Mouse (Mus musculus) small intestine, adult 2 months (tissue): Measurements from ENCODE around the gene Drg1. TPM values are rescaled to one million over a fixed set of nuclear protein-coding genes. Genes with fewer than 3 reads are reported as not detected.
"Not testable (repeated sequence)": the region's sequence is repeated elsewhere in the genome, so short reads cannot be mapped to it uniquely, and the experiment has no call there.

Experiments
- H3K27ac ChIP-seq: fragments of 200-500 bp; 2 replicates; pipeline ENCODE4 v1.5.1; 2012; ENCODE audit warnings: low read depth, low read length, control low read depth, inconsistent platforms; ENCODE audit not compliant: insufficient read depth
- H3K27me3 ChIP-seq: fragments of 200-500 bp; 2 replicates; pipeline ENCODE4 v1.6.1; 2012; ENCODE audit warnings: mild to moderate bottlenecking, moderate library complexity, low read length, inconsistent platforms; ENCODE audit not compliant: control insufficient read depth, insufficient read depth
- H3K36me3 ChIP-seq: fragments of 200-500 bp; 2 replicates; pipeline ENCODE4 v1.6.1; 2012; ENCODE audit warnings: mild to moderate bottlenecking, low read length, control low read depth, inconsistent platforms; ENCODE audit not compliant: control insufficient read depth, insufficient read depth
- H3K4me1 ChIP-seq: fragments of 200-500 bp; 2 replicates; pipeline ENCODE4 v1.6.1; 2012; ENCODE audit warnings: low read length, inconsistent platforms, mixed read lengths; ENCODE audit not compliant: control insufficient read depth, insufficient read depth, insufficient read length
- H3K4me3 ChIP-seq: fragments of 200-500 bp; 2 replicates; pipeline ENCODE4 v1.5.1; 2012; ENCODE audit warnings: low read depth, mild to moderate bottlenecking, control low read depth, inconsistent platforms, low read length, moderate library complexity
- CTCF ChIP-seq: fragments of 200-500 bp; IDR thresholded peaks from 2 replicates; pipeline ENCODE4 v1.5.1; 2012; ENCODE audit warnings: low read depth, mild to moderate bottlenecking, control low read depth, inconsistent platforms, low read length, moderate library complexity, mixed read lengths; ENCODE audit not compliant: insufficient replicate concordance, insufficient read length; ENCODE audit errors: extremely low read depth
- POLR2A ChIP-seq: fragments of 200-500 bp; IDR thresholded peaks from 2 replicates; pipeline ENCODE4 v1.6.1; 2012; ENCODE audit warnings: low read depth, mild to moderate bottlenecking, control low read depth, inconsistent platforms, low read length, moderate library complexity
- WGBS: fragments of 180-500 bp; shearing (Covaris S2); methylation state at CpG from one replicate; pipeline ENCODE4 v1.1.7; 2018; 5-methylcytosine and 5-hydroxymethylcytosine counted together
- polyA plus RNA-seq: library from polyadenylated mRNA; depleted of rRNA; stranded (reverse); fragments of >200 nt; gene quantifications from 2 replicates; pipeline ENCODE4 v1.2.3, GENCODE M21; 2012

Drg1 gene
- polyA plus RNA-seq, 1 experiment = 9.6 TPM

DNA sequence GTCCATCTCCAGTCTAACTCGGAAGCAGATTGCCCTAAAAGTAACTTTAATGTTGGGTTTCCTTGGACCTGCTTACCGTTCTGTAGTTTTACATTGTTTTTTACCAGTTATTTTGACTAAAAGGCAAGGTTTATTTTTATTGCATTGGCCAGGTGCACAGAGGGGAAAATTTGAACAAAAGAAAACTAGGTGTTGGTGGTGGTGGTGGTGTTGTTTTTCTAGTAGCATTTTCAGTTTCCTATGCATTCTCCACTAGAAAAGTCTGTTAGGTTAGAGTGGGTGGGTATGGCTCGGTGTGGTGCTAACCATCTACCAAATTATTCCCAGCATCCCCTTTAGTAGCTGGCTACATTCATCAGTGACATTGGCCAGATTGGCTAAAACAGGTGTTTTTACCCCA is 59.4 kb downstream of the Drg1 start:
- no peak overlapping the region for H3K4me3 ChIP-seq
- no peaks in the 10 kb centered on the region; the same call in 1 of the 2 replicates for H3K4me1 ChIP-seq
- peak overlapping the region; percentile 20; the same call in 1 of the 2 replicates for H3K27ac ChIP-seq
- peaks cover 31% of the 10 kb centered on the region for H3K36me3 ChIP-seq
- WGBS = 92% methylated on average over 3 of the region's 3 CpGs
- H3K27me3 ChIP-seq = no peaks in the 10 kb centered on the region
- TF ChIP-seq CTCF (no peak), POLR2A (no peak)

DNA sequence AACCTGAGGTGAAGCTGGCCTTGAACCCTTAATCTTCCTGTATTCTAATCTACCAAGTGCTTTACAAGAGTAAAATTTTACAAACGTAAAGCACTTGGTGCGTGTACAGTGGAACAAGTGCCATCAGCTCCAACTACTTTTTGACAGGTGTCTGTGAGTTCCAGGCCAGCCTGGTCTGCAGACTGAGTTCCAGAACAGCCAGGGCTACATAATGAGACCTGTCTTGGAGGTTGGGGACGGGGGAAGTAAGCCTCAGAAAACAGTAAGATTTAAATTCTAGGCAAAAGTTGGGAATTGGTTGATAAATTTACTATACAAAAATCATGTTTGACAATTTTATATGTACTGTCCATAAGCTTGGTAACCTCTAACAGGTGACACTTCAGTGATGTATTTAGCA is 61.0 kb downstream of the Drg1 start:
- TF ChIP-seq POLR2A (no peak), CTCF (no peak)
- Histone ChIP-seq H3K4me1 (no peaks in the 10 kb centered on the region; the same call in 1 of the 2 replicates), H3K4me3 (no peak overlapping the region), H3K36me3 (peaks cover 24% of the 10 kb centered on the region), H3K27me3 (no peaks in the 10 kb centered on the region), H3K27ac (no peak overlapping the region)
- WGBS = 84% methylated on average over 3 of the region's 3 CpGs

DNA sequence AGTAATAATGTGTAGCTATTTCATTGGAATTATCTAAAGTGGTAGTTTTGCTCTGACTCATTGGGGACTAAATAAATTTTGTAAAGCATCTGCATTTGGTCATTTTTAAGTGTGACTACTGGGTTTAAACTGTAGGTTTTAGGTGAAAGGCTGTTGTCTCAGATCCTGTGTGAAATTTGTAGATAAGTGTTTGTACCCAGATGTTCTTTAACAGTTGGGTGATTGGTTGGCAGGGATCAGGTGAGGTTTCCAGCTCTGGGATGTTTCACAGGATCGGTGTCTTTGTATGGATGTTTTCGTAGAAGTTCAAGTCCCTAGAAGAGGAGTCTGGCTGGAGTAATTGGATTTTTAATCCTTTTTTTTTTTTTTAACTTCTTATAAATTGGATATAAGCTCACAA is 62.4 kb downstream of the Drg1 start:
- Histone ChIP-seq H3K4me3 (no peak overlapping the region), H3K27me3 (no peaks in the 10 kb centered on the region), H3K36me3 (peaks cover 20% of the 10 kb centered on the region), H3K27ac (no peak overlapping the region), H3K4me1 (no peaks in the 10 kb centered on the region; the same call in 1 of the 2 replicates)
- TF ChIP-seq CTCF (no peak), POLR2A (no peak)
- 80% methylated on average over 2 of the region's 2 CpGs for WGBS

DNA sequence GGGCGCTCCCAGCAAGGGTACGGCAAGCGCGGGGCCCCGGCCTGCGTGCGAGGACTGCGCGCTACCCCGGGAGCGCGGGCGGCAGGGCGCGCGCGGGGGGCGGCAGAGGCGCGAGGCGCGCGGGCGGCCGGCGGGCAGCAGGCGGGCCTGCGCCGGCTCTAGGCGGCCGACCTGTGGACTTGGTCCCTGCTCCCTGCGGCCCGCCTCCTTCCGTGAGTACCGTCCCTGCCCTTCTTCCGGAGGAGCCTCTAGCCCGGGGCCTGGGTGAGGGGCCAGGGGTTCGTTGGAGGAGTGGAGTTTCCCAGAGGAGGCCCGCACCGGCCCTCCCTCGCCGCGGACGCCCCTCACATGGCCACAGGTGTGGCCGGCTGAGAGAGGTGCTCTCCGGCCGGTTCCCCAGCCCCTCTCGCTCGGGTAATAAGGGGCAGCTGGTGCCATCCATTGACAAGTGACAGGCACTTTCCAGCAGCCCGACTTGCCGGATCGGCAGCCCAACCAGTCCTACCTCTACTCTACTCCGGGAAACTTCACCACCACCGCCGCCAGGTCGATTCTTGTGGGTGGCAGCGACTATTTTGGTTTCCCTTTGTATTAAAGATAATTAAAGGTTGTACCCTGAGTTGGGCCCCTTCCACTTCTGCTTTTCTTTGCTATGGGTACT is 63.3 kb downstream of the Drg1 start:
- peaks cover 14% of the 10 kb centered on the region for H3K36me3 ChIP-seq
- WGBS = 8% methylated on average over 56 of the region's 57 CpGs
- H3K4me1 ChIP-seq = no peaks in the 10 kb centered on the region; the same call in 1 of the 2 replicates
- TF ChIP-seq CTCF = no peak
- TF ChIP-seq POLR2A = no peak
- peak overlapping the region; percentile 69 for H3K4me3 ChIP-seq
- peak overlapping the region; percentile 70 for H3K27ac ChIP-seq
- no peaks in the 10 kb centered on the region for H3K27me3 ChIP-seq

- no peaks in the 10 kb centered on the region for H3K27me3 ChIP-seq
- H3K4me1 ChIP-seq = no peaks in the 10 kb centered on the region; the same call in 1 of the 2 replicates
- TF ChIP-seq CTCF = no peak
- H3K4me3 ChIP-seq = peak within 1 kb of the TSS; percentile 69
- WGBS = under 1% methylated on average over 43 of the region's 57 CpGs
- peak within 1 kb of the TSS; percentile 93 for H3K27ac ChIP-seq
- peaks cover 11% of the 10 kb centered on the region for H3K36me3 ChIP-seq
These were observed 63.9 kb downstream of the Drg1 start, which contains the start of gene Eif4enif1 for GRCm38 (mm10) chr11:3202231-3202701. Gene Eif4enif1, plus strand, starts transcription at chr11:3202392.

- Histone ChIP-seq H3K27me3 (no peaks in the 10 kb centered on the region), H3K27ac (peak overlapping the region; percentile 93), H3K36me3 (peaks cover 6% of the 10 kb centered on the region), H3K4me1 (no peaks in the 10 kb centered on the region), H3K4me3 (peak overlapping the region; percentile 69)
- WGBS = 4% methylated on average over 16 of the region's 16 CpGs
- no peak for TF ChIP-seq POLR2A
- TF ChIP-seq CTCF = no peak
These were observed 64.6 kb downstream of the Drg1 start for GRCm38 (mm10) chr11:3201326-3202230.

GRCm38 (mm10) chr11:3200636-3201035 is 65.6 kb downstream of the Drg1 start:
- not testable (repeated sequence) for H3K4me3 ChIP-seq, H3K27me3 ChIP-seq, H3K4me1 ChIP-seq, H3K27ac ChIP-seq, H3K36me3 ChIP-seq
- 92% methylated on average over 7 of the region's 7 CpGs for WGBS
